Mouse (Mus musculus) intestine, embryonic 16.5 days (tissue): ENCODE results near the gene Ntm. TPM values are rescaled to one million over a fixed set of nuclear protein-coding genes. Genes with fewer than 3 reads are reported as not detected.

ENCODE experiments used
- ATAC-seq: fragments of 200-750 bp; cut with Nextera tagmentation; 2 replicates; pipeline ENCODE4 v1.8.0; 2017; ENCODE audit warnings: moderate TSS enrichment, moderate library complexity
- H3K27ac ChIP-seq: fragments of 300-500 bp; sonication (generic); 2 replicates; pipeline ENCODE4 v1.5.1; 2014; ENCODE audit warnings: mild to moderate bottlenecking, low read length
- H3K27me3 ChIP-seq: fragments of 300-500 bp; sonication (generic); replicated peaks from 2 replicates; pipeline ENCODE4 v1.6.1; 2014; ENCODE audit warnings: low read length, control low read depth, mixed read lengths; ENCODE audit not compliant: control insufficient read depth, insufficient read depth
- H3K36me3 ChIP-seq: fragments of 300-500 bp; sonication (generic); 2 replicates; pipeline ENCODE4 v1.6.1; 2014; ENCODE audit warnings: low read length, control low read depth; ENCODE audit not compliant: control insufficient read depth, insufficient read depth
- H3K4me1 ChIP-seq: fragments of 300-500 bp; sonication (generic); 2 replicates; pipeline ENCODE4 v1.6.1; 2014; ENCODE audit warnings: low read length, control low read depth, mixed read lengths; ENCODE audit not compliant: control insufficient read depth, insufficient read depth
- H3K4me2 ChIP-seq: fragments of 300-500 bp; sonication (generic); 2 replicates; pipeline ENCODE4 v1.6.1; 2014; ENCODE audit warnings: low read depth, low read length, control low read depth
- H3K4me3 ChIP-seq: fragments of 300-500 bp; sonication (generic); 2 replicates; pipeline ENCODE4 v1.5.1; 2014; ENCODE audit warnings: mild to moderate bottlenecking, low read length
- H3K9ac ChIP-seq: fragments of 300-500 bp; sonication (generic); 2 replicates; pipeline ENCODE4 v1.6.1; 2014; ENCODE audit warnings: low read depth, low read length
- H3K9me3 ChIP-seq: fragments of 300-500 bp; sonication (generic); 2 replicates; pipeline ENCODE4 v1.6.1; 2016; ENCODE audit warnings: low read length, control low read depth; ENCODE audit not compliant: control insufficient read depth
- WGBS: fragments of 180-500 bp; shearing (Covaris S2); extraction: QIAGEN DNeasy Blood & Tissue Kit; methylation state at CpG from one replicate; pipeline ENCODE4 v1.1.7; 2014; 5-methylcytosine and 5-hydroxymethylcytosine counted together
- polyA plus RNA-seq: library from polyadenylated mRNA; unstranded; fragments of >200 nt; fragmentation: Nextera tagmentation; extraction: Ambion mirVana; gene quantifications from 2 replicates; pipeline ENCODE4 v1.2.1, GENCODE M21; 2015

Ntm gene
- polyA plus RNA-seq, 1 experiment from 2014 or later: 5.5 TPM

- WGBS: 54% methylated on average over 2 of the region's 2 CpGs
- no peak overlapping the region for H3K4me3 ChIP-seq
- no peaks in the 10 kb centered on the region for H3K9me3 ChIP-seq
- H3K27me3 ChIP-seq: no peaks in the 10 kb centered on the region
- no peak overlapping the region for H3K9ac ChIP-seq
- no peak overlapping the region for H3K27ac ChIP-seq
- H3K4me2 ChIP-seq: no peak overlapping the region
- no peaks in the 10 kb centered on the region for H3K4me1 ChIP-seq
- H3K36me3 ChIP-seq: no peaks in the 10 kb centered on the region
- ATAC-seq: no peak
Measured at GRCm38 (mm10) chr9:29519181-29519580, 443.8 kb downstream of the Ntm start.

- no peak overlapping the region for H3K4me3 ChIP-seq
- no peaks in the 10 kb centered on the region for H3K4me1 ChIP-seq
- no peak overlapping the region for H3K9ac ChIP-seq
- 45% methylated on average over 2 of the region's 2 CpGs for WGBS
- no peak for ATAC-seq
- no peak overlapping the region for H3K27ac ChIP-seq
- H3K36me3 ChIP-seq: no peaks in the 10 kb centered on the region
- H3K4me2 ChIP-seq: no peak overlapping the region
- H3K9me3 ChIP-seq: no peaks in the 10 kb centered on the region
- H3K27me3 ChIP-seq: no peaks in the 10 kb centered on the region
Measured at GRCm38 (mm10) chr9:29516688-29517087, 446.3 kb downstream of the Ntm start.

- Histone ChIP-seq H3K9me3 (no peaks in the 10 kb centered on the region), H3K4me3 (no peak overlapping the region), H3K4me1 (no peaks in the 10 kb centered on the region), H3K27ac (no peak overlapping the region), H3K9ac (no peak overlapping the region), H3K4me2 (no peak overlapping the region), H3K27me3 (no peaks in the 10 kb centered on the region), H3K36me3 (no peaks in the 10 kb centered on the region)
- no peak for ATAC-seq
- WGBS: 85% methylated on average over 17 of the region's 17 CpGs
Measured at GRCm38 (mm10) chr9:29514588-29515356, 448.2 kb downstream of the Ntm start.

GRCm38 (mm10) chr9:29496002-29496401 lies 466.9 kb downstream of the Ntm start:
- no peak overlapping the region for H3K4me2 ChIP-seq
- no peaks in the 10 kb centered on the region for H3K9me3 ChIP-seq
- H3K9ac ChIP-seq: no peak overlapping the region
- ATAC-seq: no peak
- no peaks in the 10 kb centered on the region for H3K27me3 ChIP-seq
- no peak overlapping the region for H3K4me3 ChIP-seq
- WGBS: 40% methylated on average over 2 of the region's 2 CpGs
- no peaks in the 10 kb centered on the region for H3K4me1 ChIP-seq
- H3K27ac ChIP-seq: no peak overlapping the region
- H3K36me3 ChIP-seq: no peaks in the 10 kb centered on the region

- Histone ChIP-seq H3K27me3 (no peaks in the 10 kb centered on the region), H3K36me3 (no peaks in the 10 kb centered on the region), H3K4me2 (no peak overlapping the region), H3K4me3 (no peak overlapping the region), H3K9me3 (no peaks in the 10 kb centered on the region), H3K4me1 (no peaks in the 10 kb centered on the region), H3K9ac (no peak overlapping the region), H3K27ac (no peak overlapping the region)
- ATAC-seq: no peak
- 92% methylated on average over 2 of the region's 2 CpGs for WGBS
Measured at GRCm38 (mm10) chr9:29482272-29482671, 480.7 kb downstream of the Ntm start.

GRCm38 (mm10) chr9:29479051-29479450 lies 483.9 kb downstream of the Ntm start:
- Histone ChIP-seq H3K4me1 (no peaks in the 10 kb centered on the region), H3K4me3 (no peak overlapping the region), H3K36me3 (no peaks in the 10 kb centered on the region), H3K9ac (no peak overlapping the region), H3K9me3 (no peaks in the 10 kb centered on the region), H3K4me2 (no peak overlapping the region), H3K27me3 (no peaks in the 10 kb centered on the region), H3K27ac (no peak overlapping the region)
- no peak for ATAC-seq
- 48% methylated on average over 10 of the region's 10 CpGs for WGBS

GRCm38 (mm10) chr9:29477219-29477618 lies 485.7 kb downstream of the Ntm start:
- no peak overlapping the region for H3K9ac ChIP-seq
- no peak for ATAC-seq
- no peaks in the 10 kb centered on the region for H3K4me1 ChIP-seq
- no peak overlapping the region for H3K4me2 ChIP-seq
- WGBS: 30% methylated on average over 6 of the region's 6 CpGs
- no peaks in the 10 kb centered on the region for H3K27me3 ChIP-seq
- no peak overlapping the region for H3K27ac ChIP-seq
- H3K36me3 ChIP-seq: no peaks in the 10 kb centered on the region
- H3K9me3 ChIP-seq: no peaks in the 10 kb centered on the region
- no peak overlapping the region for H3K4me3 ChIP-seq

- ATAC-seq: no peak
- Histone ChIP-seq H3K27ac (no peak overlapping the region), H3K4me2 (no peak overlapping the region), H3K4me3 (no peak overlapping the region), H3K27me3 (no peaks in the 10 kb centered on the region), H3K4me1 (no peaks in the 10 kb centered on the region), H3K9ac (no peak overlapping the region), H3K36me3 (no peaks in the 10 kb centered on the region), H3K9me3 (no peaks in the 10 kb centered on the region)
Measured at GRCm38 (mm10) chr9:29473418-29473817, 489.5 kb downstream of the Ntm start.

GRCm38 (mm10) chr9:29472226-29472625 lies 490.7 kb downstream of the Ntm start:
- WGBS: 65% methylated on average over 4 of the region's 4 CpGs
- Histone ChIP-seq H3K9ac (no peak overlapping the region), H3K9me3 (no peaks in the 10 kb centered on the region), H3K4me1 (no peaks in the 10 kb centered on the region), H3K36me3 (no peaks in the 10 kb centered on the region), H3K4me2 (no peak overlapping the region), H3K27me3 (no peaks in the 10 kb centered on the region), H3K27ac (no peak overlapping the region), H3K4me3 (no peak overlapping the region)
- ATAC-seq: no peak

- no peaks in the 10 kb centered on the region for H3K36me3 ChIP-seq
- no peak overlapping the region for H3K4me3 ChIP-seq
- H3K9me3 ChIP-seq: no peaks in the 10 kb centered on the region
- H3K27me3 ChIP-seq: no peaks in the 10 kb centered on the region
- WGBS: 79% methylated on average over 4 of the region's 4 CpGs
- H3K9ac ChIP-seq: no peak overlapping the region
- no peak overlapping the region for H3K4me2 ChIP-seq
- H3K27ac ChIP-seq: no peak overlapping the region
- no peaks in the 10 kb centered on the region for H3K4me1 ChIP-seq
- no peak for ATAC-seq
Measured at GRCm38 (mm10) chr9:29464756-29465155, 498.2 kb downstream of the Ntm start.
